Mouse (Mus musculus): ENCODE measurements around the gene Ccdc102a.

The Ccdc102a gene

DNA sequence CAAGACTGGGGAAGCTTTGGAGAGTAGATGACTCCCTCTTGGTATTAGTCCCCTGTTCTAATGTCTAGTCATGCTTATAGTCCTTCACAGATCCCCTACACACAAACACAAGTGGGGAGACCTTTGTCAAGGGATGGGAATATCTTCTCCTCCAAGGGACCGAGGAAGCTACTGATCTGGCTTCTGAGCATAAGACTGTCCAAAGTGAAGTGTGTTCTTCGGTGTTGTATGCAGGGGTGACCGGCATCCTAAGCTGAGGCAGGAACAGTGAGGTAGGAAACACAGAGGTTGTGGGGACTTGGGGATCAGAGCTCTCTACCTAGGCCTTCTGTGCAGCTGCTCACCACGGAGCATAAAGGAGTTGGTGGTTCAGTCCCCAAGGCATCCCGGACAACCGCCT, 4.3 kb upstream of the Ccdc102a start:
- DNase-seq (ENCODE audit: low spot score) = no peak

DNA sequence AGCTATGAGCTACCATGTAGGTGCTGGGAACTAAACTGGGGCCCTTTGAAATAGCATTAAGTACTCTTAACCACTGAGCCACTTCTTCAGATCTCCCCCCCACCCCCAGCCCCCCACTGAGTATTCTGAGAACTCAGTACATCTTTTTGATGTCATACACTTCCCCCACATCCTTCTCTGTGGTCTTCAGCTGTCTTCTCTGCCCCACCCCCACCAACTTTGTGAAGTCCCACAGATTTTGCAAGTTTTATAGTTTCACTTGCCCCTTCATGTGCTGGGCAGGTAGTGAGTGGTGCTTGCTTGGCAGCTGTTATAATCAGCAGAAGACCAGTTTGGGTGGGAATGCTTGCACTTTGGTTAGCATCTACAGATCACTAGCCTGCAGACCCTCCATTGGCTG, 1.4 kb upstream of the Ccdc102a start:
- no peak for DNase-seq (ENCODE audit: low spot score)

DNA sequence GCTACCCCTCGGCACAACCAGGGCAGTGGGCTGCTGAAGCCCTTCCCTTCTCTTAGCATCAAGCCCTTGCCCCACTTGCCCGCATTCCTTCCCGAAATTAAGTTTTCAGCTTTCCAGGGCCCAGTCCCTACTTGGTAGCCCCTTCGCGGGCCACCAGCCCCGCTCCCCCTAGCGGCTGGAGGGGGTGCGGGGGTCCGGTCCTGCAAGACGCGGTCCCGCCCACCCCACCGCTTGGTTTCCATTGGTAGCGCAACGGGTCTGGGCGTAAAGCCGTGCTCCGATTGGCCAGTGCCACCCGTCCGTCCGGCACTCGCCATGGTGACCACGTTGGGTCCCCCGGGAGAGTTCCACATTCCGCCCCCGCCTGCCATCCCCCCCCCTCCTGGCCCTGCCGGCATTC, 546 bp downstream of the Ccdc102a start:
- peak; percentile 95 for DNase-seq (ENCODE audit: low spot score)

DNA sequence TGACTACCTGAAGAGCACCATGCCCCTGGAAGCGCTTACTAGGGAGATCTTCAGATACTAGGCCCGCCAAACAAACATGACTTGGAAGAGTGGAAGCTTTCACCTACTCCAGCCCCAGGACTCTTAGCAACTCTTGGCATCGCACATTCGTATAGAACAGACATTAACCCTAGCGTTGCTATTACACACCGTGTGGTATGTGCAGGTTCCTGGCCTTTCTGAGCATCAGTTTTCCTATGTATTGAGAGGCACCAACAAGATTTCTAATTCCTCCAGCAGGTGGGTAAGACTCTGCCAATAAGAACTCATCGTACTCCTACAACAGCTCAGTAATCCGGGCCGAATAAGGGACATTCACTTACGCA, 956 bp downstream of the Ccdc102a start:
- no peak for DNase-seq (ENCODE audit: low spot score)

DNA sequence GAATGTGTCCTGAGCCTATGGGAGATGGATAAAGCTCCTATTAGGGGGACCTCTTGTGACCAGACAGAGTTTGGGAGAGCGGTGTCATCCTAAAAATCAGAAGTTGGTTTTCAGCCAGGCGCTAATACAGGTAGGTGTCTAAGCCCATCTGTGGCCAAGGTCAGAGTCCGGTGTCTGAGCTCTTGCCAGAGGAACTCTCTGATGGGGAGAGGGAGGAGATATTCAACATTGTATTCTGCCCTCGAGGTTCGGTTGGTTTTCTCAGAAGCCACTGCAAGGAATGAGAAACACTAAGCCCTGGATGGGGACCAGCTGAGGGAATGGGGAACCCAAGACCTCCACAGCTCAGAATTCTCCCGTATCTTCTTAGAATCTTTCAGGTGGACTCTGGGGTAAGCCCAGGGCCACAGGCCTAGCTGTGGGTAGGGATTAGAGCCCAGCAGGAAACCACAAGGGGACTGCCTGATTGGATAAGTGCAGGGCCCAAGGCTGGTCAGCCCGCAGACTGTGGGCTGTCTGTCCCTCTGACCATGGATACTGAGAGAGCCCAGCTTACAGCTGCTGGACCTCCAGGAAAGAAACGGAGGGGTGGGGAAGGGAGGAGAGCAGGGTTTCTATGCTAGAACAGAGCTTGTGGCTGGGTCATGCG, 1.5 kb downstream of the Ccdc102a start:
- no peak for DNase-seq (ENCODE audit: low spot score)

DNA sequence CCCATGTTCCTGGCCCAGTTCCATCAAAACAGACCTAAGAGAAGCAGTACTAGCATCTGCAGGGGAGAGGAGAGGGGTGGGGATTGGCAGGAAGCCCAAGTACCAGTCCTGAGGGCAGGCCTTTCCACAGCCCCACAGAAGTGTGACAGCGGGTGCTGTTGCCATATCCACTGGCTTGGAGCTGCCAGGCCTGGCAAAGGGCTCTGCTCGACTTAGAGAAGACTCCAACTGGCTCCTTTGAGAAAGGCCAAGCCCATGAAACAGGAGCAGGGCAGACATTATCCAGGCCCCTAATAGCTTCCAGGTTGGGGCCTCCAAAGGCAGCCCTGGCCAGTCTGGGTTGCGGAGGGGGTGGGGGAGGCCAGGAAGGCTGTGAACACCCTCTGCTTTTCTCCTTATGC, 3.2 kb downstream of the Ccdc102a start:
- DNase-seq (ENCODE audit: low spot score) = peak; percentile 50

DNA sequence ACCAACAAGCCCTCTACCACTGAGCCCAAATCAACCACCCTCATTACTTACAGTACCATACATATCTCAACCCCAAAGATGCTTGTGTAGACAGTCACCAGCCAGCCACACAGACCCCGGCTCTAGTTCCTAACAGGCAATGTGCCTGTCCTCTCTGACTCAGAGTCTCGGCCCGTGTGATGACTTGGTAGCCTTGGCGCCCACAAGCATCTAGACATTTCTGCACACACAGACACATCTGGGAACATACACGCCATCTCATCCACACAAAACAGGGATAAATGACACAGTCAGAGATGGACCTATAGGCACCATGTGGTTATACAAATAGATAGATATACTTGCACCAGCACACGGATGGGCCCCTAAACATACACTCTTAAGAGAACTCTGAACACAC, 3.6 kb downstream of the Ccdc102a start:
- no peak for DNase-seq (ENCODE audit: low spot score)

DNA sequence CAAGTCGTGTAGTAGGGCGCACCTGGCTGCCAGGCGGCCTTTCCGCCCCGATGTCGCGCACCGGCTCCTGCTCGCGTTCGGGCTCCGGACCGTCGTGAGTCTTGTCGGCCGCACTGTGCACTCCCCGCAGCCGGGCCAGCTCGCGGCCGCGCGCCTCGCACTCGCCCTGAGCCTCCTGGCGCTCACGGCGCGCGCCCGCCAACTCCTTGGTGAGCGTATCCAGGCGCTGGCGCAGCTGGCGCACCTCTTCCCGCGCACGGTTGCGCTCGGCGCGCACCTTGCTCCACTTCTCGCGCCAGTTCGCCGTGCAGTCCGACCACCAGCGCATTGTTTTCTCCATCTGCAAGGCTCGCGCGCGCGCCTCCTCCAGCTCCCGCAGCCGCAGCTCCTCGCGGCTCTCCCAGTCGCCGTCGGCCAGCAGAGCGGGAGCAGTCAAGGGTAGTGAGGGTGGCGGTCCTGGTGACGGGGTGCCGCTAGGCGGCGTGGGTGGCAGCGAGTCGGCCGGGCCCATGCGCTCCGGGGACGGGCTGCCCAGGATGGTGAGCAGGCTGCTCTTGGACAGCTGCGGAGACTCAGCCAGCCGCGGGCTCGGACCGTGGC, 4.7 kb downstream of the Ccdc102a start:
- DNase-seq (ENCODE audit: low spot score) = peak; percentile 51

DNA sequence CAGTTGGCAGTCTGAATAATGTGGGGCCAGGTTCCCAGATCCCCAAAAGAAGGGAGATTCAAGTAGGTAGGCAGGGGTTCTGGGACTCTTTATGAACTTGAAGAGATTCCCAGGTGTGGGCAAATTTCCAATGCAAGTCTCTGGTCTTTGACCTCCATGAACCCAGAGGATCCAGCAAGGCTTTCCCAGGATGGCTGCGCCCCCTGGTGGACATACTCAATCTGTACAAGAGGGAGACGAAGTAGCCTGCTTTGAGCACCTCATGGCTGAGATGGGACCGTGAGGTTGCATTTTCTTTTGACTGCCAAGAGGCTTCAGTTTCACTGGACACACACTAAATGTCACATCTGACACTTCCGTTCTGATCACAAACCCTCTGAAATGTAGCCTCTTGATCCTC, 9.1 kb downstream of the Ccdc102a start:
- DNase-seq (ENCODE audit: low spot score) = peak; percentile 80

DNA sequence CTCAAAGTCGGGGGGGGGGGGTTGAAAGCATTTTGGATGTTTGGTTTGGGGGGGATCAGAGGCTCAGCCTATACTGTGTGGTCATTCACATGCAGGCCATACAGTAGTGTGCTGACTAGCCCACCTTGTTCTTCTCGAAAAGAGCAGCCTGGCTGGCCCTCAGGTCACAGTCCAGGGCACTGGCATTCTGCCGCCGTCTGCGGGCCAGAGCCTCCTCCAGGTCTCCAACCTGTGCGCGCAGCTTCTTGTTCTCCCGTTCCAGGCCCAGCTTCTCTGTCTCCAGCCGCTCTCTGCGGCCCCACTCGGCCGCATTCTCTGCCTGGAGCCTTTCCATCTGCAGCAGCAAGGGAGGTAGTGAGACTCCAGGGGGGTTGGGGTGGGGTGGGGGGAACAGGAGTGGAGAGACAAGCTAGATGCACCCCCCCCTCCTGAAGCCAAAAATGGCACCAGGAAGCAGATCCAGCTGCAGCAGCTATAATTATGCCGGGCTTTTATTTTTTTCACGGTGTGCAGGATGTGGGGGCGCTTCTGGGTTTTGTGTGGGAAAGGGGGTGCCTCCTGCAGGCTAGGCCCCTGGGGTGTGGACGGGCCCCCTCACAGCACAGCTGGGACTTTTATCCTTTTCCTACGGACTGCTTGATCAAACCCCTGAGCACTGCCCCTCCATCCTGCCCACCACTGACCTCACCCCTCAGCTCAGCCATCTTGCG, 10.2 kb downstream of the Ccdc102a start:
- DNase-seq (ENCODE audit: low spot score) = no peak

DNA sequence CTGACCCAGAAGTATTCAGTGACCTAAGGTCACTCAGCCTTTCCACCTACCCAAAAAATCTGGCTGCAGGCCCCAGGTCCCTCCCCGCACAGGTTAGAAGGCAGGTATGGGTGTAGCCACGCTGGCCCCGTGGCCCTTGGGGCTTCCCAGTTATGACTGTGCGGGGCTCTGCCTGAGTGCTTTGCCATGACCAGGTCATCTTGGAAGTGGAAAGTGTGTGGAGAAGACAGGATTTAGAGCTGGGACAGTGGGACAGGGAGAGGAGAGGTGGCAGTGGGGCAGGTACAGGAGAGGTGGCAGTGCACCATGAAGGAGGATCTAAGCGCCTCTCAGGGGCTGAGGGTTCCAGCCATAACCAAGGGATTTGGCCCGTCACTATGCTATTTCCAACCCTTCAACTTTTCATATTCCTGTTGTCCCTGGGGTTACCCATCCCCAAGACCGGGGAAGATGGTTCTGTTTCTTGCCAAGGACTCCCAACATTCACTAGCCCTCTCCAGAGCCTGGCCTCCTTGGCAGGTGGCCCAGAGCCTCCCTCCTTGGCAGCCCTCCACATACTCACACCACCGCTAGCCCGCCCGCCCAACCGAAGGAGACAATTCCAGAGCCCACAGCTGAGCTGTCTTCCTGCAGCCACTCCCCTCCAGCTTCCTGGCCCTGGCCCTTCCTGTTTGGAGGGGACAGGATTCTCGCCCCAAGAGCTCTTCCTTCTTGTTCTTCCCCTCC, 13.3 kb downstream of the Ccdc102a start:
- DNase-seq (ENCODE audit: low spot score) = no peak

DNA sequence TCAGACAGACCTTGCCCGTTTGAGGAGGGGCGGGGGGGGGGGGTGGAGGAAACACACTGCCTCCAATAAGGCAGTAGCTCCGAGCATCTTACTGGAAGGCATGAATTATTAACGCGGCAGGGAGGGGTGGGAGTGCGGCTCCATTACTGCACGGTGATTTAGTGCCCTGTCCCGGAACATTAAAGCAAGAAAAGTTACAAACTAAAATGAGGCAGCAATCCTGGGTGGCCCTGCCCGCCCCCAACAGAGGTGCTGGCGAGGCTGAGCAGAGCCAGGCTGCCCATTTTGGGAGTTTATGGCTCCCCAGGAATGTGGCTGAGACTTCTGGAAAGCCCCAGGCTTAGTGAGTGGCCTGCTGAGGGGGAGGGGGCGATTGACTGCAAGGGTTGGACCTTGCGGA, 14.2 kb downstream of the Ccdc102a start:
- DNase-seq (ENCODE audit: low spot score) = peak; percentile 60

DNA sequence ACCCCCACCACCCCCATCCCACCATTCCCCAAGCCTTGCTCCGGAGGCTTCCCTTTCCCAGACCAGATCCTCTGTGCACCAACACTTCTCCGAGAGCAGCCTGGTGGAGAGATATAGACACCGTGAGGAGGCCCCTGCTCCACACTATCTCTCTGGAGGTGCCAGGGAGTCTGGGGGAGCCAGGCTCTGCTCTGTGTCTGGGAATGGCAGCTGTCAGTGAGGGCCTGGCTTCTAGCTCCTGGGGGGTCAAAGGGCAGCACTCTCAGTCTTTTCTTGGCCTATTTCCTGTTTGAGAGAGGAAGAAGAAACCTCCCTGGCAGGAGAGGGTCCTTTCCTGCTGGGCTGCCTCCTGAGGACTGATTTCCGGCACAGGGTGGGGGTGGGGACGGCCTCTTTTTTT, 16.9 kb downstream of the Ccdc102a start:
- DNase-seq (ENCODE audit: low spot score) = peak; percentile 87

DNA sequence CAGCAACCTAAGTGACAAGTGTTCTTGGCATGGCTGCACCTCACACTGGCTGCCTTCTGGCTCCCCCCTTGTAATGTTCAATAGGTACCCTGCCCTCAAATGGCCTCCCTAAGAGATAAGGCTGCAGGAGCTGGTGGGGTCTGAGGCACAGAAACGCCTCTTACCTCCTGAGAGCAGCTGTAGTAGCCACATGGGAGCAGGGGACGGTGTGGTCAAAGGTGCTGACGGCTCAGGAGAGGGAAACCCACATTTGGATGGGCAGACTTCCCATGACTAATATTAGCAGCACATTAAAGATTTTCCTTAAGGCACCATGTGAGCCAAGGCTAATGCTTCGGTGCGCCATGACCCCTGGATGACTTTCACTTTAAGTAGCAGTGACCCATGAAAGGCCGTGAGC, 17.3 kb downstream of the Ccdc102a start:
- no peak for DNase-seq (ENCODE audit: low spot score)

DNA sequence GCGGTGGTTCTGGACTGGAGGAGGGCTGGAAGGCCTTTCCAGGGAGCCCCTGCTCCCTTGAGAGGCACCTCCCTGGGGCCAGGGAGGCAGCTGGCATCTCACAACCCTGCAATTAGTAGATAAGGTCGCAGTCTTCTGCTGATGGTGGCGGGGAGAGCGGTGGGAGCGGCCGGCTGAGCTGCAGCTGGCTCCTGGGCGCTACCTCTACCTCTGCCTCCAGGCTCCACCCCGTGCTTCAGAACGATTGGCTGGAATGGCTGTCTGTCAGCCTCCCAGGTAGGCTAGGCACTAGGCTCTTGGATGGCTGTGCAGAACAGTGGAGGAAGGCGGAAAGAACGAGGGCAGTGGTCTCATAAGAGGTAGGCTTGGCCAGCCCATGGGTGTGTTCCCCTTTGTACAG, 18.6 kb downstream of the Ccdc102a start:
- peak; percentile 90 for DNase-seq (ENCODE audit: low spot score)

DNA sequence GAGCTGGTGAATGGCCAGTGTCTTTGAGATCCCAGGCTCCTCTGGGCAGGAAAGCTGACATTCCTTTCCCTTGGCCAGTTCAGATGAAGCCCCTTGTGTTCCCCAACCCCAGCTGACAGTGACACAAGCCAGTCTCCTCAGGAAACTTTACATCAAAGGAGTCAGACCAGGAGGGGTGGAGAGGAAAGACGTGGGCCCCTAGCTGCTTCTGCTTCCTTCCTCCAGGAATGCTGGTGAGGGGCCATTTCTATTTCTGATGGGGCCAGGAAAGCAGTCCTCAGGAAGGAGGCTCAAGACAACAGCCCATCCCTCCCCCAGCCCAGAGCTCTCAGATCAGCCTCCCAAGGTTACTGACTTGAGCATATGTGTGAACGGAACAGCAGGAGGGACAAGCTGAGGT, 25.0 kb downstream of the Ccdc102a start:
- no peak for DNase-seq (ENCODE audit: low spot score)

DNA sequence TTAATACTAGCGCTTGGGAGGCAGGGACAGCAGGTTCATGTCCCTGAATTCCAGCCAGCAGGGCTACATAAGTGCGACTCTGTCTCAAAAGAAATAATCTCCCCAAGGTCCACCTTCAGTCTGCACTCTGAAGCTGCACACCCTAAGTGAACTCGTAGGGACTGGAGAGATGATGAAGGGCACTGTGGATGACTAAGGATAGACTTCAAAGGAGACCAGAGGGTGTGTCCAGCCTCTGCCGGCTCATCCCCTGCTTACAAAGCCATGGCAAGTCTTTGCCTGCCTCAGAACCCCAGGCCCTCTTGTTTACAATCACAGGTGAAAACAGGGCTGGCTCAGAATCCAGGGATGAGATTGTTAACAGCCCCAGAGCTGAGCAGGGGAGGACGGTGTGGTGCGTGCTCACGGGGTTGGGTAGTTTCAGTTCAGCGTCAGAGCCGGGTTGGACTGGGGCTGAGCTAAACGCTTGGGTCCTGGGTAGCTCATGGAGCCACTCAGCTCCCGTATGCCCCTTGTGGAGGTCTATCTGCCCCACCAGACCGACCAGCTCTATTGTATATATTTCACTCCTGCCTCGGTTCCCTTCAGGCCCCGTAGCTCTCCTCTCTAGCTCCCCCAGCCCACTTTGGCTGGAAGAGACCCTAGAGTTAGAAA, 29.4 kb downstream of the Ccdc102a start:
- DNase-seq (ENCODE audit: low spot score) = no peak

DNA sequence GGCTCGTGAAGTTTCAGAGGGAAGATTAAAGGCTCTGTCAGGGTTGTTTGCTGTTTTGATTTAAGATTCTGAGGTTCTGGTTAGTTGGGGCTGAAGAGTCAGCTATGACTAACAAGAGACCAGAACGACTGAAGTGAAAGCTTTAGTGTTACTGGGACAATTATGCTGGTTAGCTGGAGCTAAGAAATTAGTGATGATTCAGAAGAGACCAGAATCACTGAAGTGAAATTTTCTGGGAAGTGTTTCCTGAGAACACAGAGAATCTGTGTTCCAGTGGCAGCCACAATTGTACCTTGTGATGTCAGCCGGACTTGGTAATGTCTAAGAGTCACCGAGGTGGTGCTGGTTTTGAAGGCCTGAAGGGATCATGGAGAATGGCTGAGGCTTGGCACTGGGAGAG, 37.2 kb downstream of the Ccdc102a start:
- DNase-seq (ENCODE audit: low spot score) = no peak

DNA sequence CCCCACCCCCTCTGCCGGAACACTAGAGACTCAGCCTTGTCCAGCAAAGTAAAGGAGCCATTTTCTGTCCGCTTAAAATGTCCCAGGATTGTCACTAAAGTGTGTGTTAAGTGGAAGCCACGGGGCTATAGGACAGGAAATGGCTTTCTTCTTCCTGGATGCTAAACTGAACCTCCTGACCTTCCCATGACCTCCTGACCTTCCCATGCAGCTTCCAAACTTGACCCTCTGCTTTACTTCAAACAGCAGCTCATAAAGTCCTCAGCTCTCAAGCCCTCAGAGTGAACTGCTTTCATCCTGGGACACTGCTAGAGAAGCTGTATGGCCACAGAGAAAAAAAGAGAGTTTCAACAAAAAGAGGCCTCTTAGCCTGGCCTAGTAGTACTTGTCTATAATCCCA, 41.1 kb downstream of the Ccdc102a start:
- no peak for DNase-seq (ENCODE audit: low spot score)

DNA sequence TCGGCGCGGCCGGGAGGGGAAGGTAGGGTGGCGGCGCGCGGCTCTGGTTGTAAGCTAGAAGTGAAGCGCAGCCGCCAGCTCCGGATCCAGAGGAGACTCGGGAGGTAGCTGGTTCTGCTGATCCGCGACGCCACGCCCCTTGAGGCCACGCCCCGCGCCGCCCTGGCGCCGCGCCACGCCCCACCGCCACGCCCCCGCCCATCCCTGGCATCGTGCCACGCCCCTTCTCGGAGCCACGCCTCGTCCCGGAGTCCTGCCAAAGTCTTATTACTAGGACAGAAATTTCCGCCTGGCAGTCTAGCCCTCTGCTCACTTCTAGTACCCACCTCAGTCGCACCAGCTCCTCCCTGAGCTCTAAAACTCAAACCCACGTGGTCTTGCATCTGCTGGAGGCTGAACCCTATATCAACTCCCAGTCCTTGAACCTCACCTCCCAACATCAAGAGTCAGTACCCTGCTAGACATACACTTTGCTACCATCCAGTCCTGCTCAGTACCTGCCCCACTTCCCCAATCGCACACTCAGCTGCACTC, 41.6 kb downstream of the Ccdc102a start, which contains the start of gene Dok4:
Dok4 (minus strand) TSS at position 134 of the 534 bp plus-strand sequence.
- peak; percentile 93 for DNase-seq (ENCODE audit: low spot score)

DNA sequence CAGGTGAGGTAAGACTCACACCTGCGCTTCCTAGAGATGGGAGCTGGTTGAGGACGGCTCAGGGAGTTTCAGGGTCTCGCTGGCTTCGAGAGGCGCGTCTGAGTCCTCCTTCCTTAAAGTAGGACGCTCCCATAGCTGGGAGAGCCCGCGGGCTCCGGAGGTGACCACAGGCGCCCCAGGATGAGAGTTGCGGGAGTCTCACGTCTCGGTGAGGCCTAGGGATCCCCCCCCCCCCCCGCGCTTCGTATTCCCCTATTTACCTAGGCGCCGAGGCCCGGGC, 42.1 kb downstream of the Ccdc102a start:
- DNase-seq (ENCODE audit: low spot score) = no peak

DNA sequence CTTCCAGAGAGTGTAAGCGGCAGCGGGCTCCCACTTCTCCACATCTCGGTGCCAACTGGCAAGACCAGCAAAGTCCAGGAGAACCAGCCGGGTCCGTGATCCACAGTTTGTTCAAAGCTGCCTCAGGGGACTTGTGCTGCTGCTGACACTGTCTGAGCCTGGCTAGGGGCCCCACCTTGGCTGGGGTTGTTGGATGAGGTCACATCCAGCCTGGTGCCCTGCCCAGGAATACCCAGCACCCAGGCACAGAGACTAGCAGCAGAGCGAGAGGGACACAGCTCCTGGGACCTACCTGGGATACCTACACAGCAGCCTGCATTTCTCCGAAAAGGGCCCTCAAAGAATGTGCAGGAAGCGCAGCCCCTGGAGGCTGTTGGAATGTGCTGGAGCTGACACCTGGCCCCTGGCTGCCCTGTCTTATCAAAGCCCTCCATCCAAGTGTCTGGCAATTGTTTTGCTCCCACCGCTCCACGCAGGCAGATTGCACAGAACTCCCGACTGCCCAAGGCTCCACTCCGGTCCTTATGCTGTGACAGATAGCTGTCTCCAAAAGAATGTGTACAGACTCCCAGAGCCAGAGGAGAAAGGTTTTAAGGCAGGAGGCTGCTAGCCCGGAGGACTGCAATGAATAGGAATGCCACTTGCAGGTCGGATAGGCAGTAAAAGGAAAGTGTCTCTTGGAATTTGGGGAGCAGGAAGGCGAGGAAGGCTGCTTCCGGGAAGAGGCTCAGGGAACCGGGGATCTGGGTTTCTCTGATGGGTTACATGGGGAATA, 42.6 kb downstream of the Ccdc102a start:
- DNase-seq (ENCODE audit: low spot score) = no peak

Measured in yolk sac, embryonic 10.5 days (tissue).